Mouse (Mus musculus): ENCODE measurements at regions not wholly inside any gene's neighbourhood (a gene's known extent, or its start where the extent isn't known, plus 50 kb on each side); places are given as distances from the start of the nearest gene placed in this dataset.

DNA sequence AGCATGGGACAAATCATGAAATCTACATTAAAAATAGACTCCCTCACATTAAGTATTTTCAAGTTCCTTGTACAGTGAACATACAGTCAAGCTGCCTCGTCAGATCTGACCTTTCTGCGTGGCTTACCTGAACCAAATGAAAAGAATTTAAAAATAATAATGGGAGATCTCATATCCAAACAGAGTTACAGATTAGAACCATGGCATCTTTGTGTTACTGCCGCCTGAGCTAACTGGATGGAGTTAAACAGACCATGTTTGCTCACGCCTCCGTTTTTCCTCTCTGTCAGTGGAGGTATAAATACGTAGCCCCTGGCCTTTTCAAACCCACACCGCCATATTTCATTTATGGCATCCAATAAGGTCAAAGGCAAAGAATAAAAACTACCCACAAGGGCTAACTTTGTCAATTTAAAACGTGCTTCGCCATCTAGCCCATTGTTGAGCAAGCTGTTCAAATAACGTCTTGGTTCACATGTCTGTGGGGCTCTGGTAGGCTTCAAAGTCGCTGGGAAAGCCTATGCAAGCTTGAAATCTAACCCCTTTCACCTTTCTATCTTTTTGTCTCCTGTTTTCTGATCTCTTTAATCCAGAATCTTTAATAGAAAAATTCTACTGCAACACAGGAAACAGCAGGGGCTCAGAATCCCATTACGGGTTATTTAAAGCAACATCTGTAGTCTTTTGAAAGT is 378.6 kb upstream of the Sash1 start:
- Histone ChIP-seq H3K79me2 (ENCODE audit: control insufficient read depth, insufficient read depth) (no peaks in the 10 kb centered on the region), H3K4me3 (ENCODE audit: insufficient read depth, poor library complexity, severe bottlenecking) (no peak overlapping the region), H3K27me3 (ENCODE audit: control insufficient read depth, insufficient read depth, insufficient read length) (no peaks in the 10 kb centered on the region), H3K36me3 (ENCODE audit: control insufficient read depth, insufficient read depth) (no peaks in the 10 kb centered on the region), H3ac (ENCODE audit: control insufficient read depth, insufficient read length, low read depth) (no peak overlapping the region), H3K79me3 (ENCODE audit: low read depth) (no peaks in the 10 kb centered on the region)
- TF ChIP-seq USF1 (IDR thresholded peaks at IDR 0.05; ENCODE audit: low read depth) = no peak
- TF ChIP-seq CEBPB (IDR thresholded peaks at IDR 0.05; ENCODE audit: low read depth) = no peak
- TF ChIP-seq FOSL1 (IDR thresholded peaks at IDR 0.05; ENCODE audit: insufficient read depth, low read length, poor library complexity, severe bottlenecking) = no peak

DNA sequence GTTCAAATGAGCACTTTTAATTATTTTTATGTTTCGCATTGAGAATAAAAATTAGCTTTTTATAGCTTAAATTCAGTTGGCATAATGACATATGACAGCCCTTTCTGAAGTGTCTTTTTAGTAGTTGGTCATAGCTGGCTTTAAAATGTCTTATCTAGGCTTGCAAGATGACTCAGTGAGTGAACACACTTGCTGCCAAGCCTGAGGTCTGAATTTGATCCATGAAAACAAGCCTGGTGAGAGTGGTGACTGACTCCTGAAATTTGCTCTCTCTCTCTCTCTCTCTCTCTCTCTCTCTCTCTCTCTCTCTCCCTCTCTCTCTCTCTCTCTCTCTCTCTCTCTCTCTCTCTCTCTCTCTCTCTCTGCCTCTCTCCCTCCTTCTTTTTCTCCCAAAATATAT is 372.8 kb upstream of the Sash1 start:
- TF ChIP-seq FOSL1 (IDR thresholded peaks at IDR 0.05; ENCODE audit: insufficient read depth, low read length, poor library complexity, severe bottlenecking) (no peak), MAX (IDR thresholded peaks at IDR 0.05) (no peak), MYOG (IDR thresholded peaks at IDR 0.05; ENCODE audit: control insufficient read depth, extremely low read depth, insufficient read length) (no peak), CEBPB (IDR thresholded peaks at IDR 0.05; ENCODE audit: low read depth) (no peak), MYOD1 (IDR thresholded peaks at IDR 0.05; ENCODE audit: control insufficient read depth, insufficient read length, low read depth) (no peak), CTCF (IDR thresholded peaks at IDR 0.05; ENCODE audit: control insufficient read depth, insufficient read depth, insufficient read length) (no peak), USF1 (IDR thresholded peaks at IDR 0.05; ENCODE audit: low read depth) (no peak)
- Histone ChIP-seq H3K36me3 (ENCODE audit: control insufficient read depth, insufficient read depth) (no peaks in the 10 kb centered on the region), H3K27me3 (ENCODE audit: control insufficient read depth, insufficient read depth, insufficient read length) (no peaks in the 10 kb centered on the region), H3K4me3 (ENCODE audit: insufficient read depth, poor library complexity, severe bottlenecking) (no peak overlapping the region), H3K79me2 (ENCODE audit: control insufficient read depth, insufficient read depth) (no peaks in the 10 kb centered on the region), H3K79me3 (ENCODE audit: low read depth) (no peaks in the 10 kb centered on the region), H3ac (ENCODE audit: control insufficient read depth, insufficient read length, low read depth) (no peak overlapping the region)

DNA sequence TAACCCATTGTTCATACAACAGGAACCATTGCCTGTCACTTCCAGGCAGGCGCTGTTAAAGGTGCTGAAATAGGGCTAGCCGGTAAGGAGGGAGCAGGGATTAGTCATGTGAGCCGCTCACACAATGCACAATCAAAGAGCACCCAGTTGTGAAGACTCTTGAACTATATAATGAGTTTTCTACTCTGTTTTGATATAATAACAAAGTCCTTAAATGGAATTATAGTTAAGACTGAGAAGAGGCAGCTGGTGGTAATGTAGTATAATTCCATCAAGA is 367.0 kb upstream of the Sash1 start:
- no peaks in the 10 kb centered on the region for H3K27me3 ChIP-seq (ENCODE audit: control insufficient read depth, insufficient read depth, insufficient read length)
- no peaks in the 10 kb centered on the region for H3K79me2 ChIP-seq (ENCODE audit: control insufficient read depth, insufficient read depth)
- H3K79me3 ChIP-seq (ENCODE audit: low read depth) = no peaks in the 10 kb centered on the region
- no peak overlapping the region for H3ac ChIP-seq (ENCODE audit: control insufficient read depth, insufficient read length, low read depth)
- H3K36me3 ChIP-seq (ENCODE audit: control insufficient read depth, insufficient read depth) = no peaks in the 10 kb centered on the region
- H3K4me3 ChIP-seq (ENCODE audit: insufficient read depth, poor library complexity, severe bottlenecking) = no peak overlapping the region
- TF ChIP-seq CEBPB (IDR thresholded peaks at IDR 0.05; ENCODE audit: low read depth) (no peak), MAX (IDR thresholded peaks at IDR 0.05) (no peak), USF1 (IDR thresholded peaks at IDR 0.05; ENCODE audit: low read depth) (no peak), MYOD1 (IDR thresholded peaks at IDR 0.05; ENCODE audit: control insufficient read depth, insufficient read length, low read depth) (no peak), CTCF (IDR thresholded peaks at IDR 0.05; ENCODE audit: control insufficient read depth, insufficient read depth, insufficient read length) (no peak), FOSL1 (IDR thresholded peaks at IDR 0.05; ENCODE audit: insufficient read depth, low read length, poor library complexity, severe bottlenecking) (no peak), MYOG (IDR thresholded peaks at IDR 0.05; ENCODE audit: control insufficient read depth, extremely low read depth, insufficient read length) (no peak)

DNA sequence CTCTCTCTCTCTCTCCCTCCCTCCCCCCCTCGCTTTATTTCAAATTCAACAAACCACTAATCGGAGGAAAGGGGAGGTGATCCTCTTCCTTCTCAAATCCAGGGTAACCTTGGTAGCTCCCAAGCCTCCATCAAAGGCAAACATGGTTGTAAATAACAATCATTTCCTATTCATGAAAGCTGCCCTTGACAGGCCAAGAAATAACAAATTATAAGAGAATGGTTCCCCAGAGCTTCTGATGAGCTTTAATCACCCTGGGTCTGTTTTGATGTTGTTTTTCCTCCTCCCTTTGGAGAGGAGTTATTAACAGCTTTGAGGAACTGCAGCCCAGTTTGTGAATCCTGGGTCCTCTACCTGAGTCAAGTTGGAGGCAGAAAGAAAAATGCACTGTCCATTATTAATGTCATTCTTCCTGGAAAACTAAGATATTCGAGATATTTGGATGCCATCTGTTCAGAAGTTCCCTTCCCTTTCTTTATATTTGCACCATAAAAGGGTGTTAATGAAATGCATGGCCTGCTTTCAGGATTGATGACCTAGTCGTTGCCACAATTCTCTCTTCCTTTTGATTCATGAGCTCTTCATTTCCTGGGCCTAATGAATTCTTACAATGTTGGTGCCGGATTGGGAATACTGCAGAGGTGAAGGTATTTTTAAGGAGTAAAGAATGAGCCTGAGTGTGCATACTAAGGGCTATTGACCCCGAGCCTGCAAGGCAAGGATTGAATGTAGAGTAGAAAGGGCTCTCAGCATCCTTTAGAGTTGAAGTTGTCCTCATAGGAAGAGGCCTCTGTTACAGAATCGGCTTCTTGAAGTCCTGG is 366.5 kb upstream of the Sash1 start:
- Histone ChIP-seq H3ac (ENCODE audit: control insufficient read depth, insufficient read length, low read depth) (no peak overlapping the region), H3K27me3 (ENCODE audit: control insufficient read depth, insufficient read depth, insufficient read length) (no peaks in the 10 kb centered on the region), H3K4me3 (ENCODE audit: insufficient read depth, poor library complexity, severe bottlenecking) (no peak overlapping the region), H3K36me3 (ENCODE audit: control insufficient read depth, insufficient read depth) (no peaks in the 10 kb centered on the region), H3K79me3 (ENCODE audit: low read depth) (no peaks in the 10 kb centered on the region), H3K79me2 (ENCODE audit: control insufficient read depth, insufficient read depth) (no peaks in the 10 kb centered on the region)
- TF ChIP-seq MYOD1 (IDR thresholded peaks at IDR 0.05; ENCODE audit: control insufficient read depth, insufficient read length, low read depth) (no peak), USF1 (IDR thresholded peaks at IDR 0.05; ENCODE audit: low read depth) (no peak), MYOG (IDR thresholded peaks at IDR 0.05; ENCODE audit: control insufficient read depth, extremely low read depth, insufficient read length) (no peak), MAX (IDR thresholded peaks at IDR 0.05) (no peak), CEBPB (IDR thresholded peaks at IDR 0.05; ENCODE audit: low read depth) (no peak)

DNA sequence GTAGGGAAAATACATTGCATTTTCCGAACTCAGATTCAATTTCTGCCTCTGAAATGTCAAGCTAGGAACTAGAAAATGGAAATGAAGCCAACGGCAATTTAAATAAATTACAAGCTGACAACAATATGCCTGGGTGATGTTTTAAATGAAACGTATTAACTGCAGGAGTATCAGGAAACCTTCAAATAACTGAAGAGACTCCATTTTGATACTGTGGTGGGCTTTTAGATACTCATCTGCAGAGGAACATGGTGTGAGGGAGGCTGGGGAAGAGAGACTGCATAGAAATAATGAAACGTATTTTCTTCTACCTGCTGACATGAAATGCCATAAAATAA is 357.4 kb upstream of the Sash1 start:
- Histone ChIP-seq H3ac (ENCODE audit: control insufficient read depth, insufficient read length, low read depth) (no peak overlapping the region), H3K4me3 (ENCODE audit: insufficient read depth, poor library complexity, severe bottlenecking) (no peak overlapping the region), H3K79me3 (ENCODE audit: low read depth) (no peaks in the 10 kb centered on the region), H3K36me3 (ENCODE audit: control insufficient read depth, insufficient read depth) (no peaks in the 10 kb centered on the region), H3K27me3 (ENCODE audit: control insufficient read depth, insufficient read depth, insufficient read length) (no peaks in the 10 kb centered on the region), H3K79me2 (ENCODE audit: control insufficient read depth, insufficient read depth) (no peaks in the 10 kb centered on the region)
- no peak for TF ChIP-seq MYOD1 (IDR thresholded peaks at IDR 0.05; ENCODE audit: control insufficient read depth, insufficient read length, low read depth)
- no peak for TF ChIP-seq CEBPB (IDR thresholded peaks at IDR 0.05; ENCODE audit: low read depth)
- no peak for TF ChIP-seq USF1 (IDR thresholded peaks at IDR 0.05; ENCODE audit: low read depth)
- TF ChIP-seq MYOG (IDR thresholded peaks at IDR 0.05; ENCODE audit: control insufficient read depth, extremely low read depth, insufficient read length) = no peak
- no peak for TF ChIP-seq FOSL1 (IDR thresholded peaks at IDR 0.05; ENCODE audit: insufficient read depth, low read length, poor library complexity, severe bottlenecking)
- TF ChIP-seq CTCF (IDR thresholded peaks at IDR 0.05; ENCODE audit: control insufficient read depth, insufficient read depth, insufficient read length) = no peak
- no peak for TF ChIP-seq MAX (IDR thresholded peaks at IDR 0.05)

All from C2C12 (cell line).